Mouse (Mus musculus) splenic B cell, adult 2 months (primary cell): Measurements from ENCODE around the gene Setd1a.
"Not testable (repeated sequence)": the region's sequence is repeated elsewhere in the genome, so short reads cannot be mapped to it uniquely, and the experiment has no call there.

ENCODE experiments used
- DNase-seq: peaks from one replicate; pipeline ENCODE4 v3.0.0-alpha.2; 2011; ENCODE audit warnings: low read depth, low spot score
- H3K27me3 ChIP-seq: 2 replicates; pipeline ENCODE4 v1.6.1; 2012; ENCODE audit warnings: mild to moderate bottlenecking, low read length, moderate library complexity, mixed read lengths; ENCODE audit not compliant: control insufficient read depth, poor library complexity, insufficient read depth, severe bottlenecking
- H3K36me3 ChIP-seq: 2 replicates; pipeline ENCODE4 v1.6.1; 2012; ENCODE audit warnings: mild to moderate bottlenecking, low read length, moderate library complexity, mixed read lengths; ENCODE audit not compliant: control insufficient read depth, poor library complexity, insufficient read depth, severe bottlenecking

The Setd1a gene

DNA sequence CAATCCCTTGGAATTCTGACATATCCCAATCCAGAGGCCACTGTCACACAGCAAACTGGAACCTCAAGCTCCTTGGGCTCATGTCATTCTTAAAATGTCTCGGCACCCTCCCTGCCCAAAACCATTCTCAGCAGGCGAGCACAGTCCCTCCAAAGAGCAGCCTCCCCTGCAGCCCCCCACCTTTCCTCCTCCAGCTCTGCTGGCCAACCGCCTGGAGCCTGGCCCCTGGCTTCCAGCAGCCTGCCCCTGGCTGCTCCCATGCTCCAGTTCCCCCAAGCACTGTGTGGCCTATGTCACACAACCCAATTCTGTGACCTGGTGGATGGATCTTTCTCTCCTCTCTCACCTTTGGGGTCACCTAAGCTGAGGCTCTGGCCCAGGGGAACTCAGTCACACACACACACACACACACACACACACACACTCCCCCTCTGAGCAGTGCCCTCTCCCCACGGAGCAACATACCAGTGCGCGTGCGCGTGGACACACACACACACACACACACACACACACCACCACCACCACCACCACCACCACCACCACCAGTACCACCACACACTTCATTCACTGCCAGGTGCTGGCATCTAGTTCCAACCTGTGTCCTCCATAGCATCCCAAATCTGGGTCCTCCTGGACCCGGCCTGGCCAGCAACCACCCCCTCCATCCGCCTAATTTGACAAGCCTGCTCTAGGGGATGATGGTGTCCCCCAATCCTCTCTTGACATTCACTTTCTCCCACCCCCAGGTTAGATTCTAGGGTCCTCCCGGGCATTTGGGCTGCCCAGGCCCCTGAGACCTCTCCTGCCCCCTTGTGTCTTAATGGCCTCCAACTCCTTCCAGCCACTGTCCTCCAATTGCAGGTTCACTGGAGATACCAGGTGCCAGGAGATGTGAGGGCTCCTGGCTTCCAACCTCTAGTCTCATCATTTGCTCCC lies 47.0 kb downstream of the Setd1a start:
- DNase-seq: no peak
- Histone ChIP-seq H3K36me3 (no peaks in the 10 kb centered on the region), H3K27me3 (no peaks in the 10 kb centered on the region; the same call in 1 of the 2 replicates)

DNA sequence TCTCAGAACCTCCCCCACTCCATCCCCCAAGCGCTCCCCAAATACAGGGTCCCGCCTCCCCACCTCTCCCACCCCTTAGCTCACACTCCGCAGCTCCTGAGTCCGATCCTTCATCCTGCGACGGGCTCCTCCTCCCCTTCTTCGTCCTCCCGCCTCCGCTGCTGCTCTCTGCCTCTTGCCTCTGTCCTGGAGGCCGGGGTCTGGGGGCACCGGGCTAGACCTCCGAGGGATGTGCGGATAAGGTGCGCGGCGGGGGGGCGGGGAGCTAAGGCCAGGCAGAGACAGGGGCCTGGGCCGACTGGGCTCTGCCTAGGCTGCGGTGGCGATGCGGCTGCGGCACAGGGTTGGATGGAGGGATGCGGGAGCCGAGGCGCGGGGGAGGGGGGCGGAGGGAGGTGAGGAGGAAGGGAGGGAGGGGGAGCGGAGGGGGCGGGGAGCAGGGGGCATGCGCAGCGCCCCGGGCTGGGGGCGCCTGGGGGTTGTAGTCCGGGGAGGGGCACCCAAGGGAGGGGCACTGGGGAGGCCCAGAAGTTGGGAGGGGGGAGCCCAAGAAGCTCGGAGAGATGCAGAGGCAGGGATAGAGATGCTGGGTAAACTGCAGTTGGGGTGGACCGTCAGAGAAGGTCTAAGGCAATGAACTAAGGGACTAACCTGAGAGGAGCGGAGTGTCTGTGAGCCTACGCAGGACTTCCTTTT lies 47.9 kb downstream of the Setd1a start, which contains the start of the genes Stx4a and Stx1b:
TSS of gene Stx4a (plus strand) at position 119 of the 696 bp plus-strand sequence.
TSS of gene Stx1b (minus strand) at position 374 of the 696 bp plus-strand sequence.
- no peak for DNase-seq
- no peaks in the 10 kb centered on the region; the same call in 1 of the 2 replicates for H3K27me3 ChIP-seq

DNA sequence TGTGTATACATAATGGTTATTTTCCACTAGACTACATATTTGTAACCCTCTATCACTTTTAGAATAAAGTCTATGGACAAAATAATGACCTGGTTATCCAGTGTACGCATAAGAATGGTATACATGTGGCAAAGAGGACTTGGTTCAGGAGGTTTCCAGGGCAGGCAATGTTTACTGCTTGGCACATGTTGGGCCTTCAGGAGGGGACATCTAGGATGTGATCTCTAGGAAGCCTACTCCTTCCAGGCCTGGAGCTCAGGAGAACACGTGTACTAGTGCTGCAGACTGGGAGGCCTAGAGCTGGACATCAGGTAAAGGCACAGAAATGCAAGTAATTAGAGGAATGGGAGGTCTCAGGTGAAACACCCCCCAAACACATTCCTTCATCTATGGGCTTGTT lies 59.1 kb downstream of the Setd1a start:
- DNase-seq: no peak
- Histone ChIP-seq H3K27me3 (no peaks in the 10 kb centered on the region), H3K36me3 (no peaks in the 10 kb centered on the region)

More for the DNA sequence above, 47.9 kb downstream of the Setd1a start, which contains the start of the genes Stx4a and Stx1b:
- no peaks in the 10 kb centered on the region for H3K36me3 ChIP-seq

DNA sequence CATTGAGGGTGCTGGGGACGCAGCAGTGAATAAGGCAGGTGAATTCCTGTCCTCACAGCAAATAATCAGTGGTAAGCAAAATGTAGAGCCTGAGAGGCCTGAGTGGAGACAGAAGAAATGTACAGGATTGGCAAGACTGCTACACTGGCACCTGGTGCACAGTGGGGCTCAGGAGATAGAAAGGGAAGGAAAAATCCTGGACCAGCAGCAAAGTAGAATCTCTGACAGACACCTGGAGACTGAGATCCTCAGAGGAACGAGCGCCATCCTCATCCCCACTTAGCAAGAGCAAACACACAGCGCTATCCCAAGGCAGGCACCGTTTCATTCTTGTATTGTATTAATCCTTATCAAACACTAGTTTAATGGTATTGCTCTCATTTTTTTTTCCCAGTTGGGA lies 61.0 kb downstream of the Setd1a start:
- no peak for DNase-seq
- Histone ChIP-seq H3K36me3 (no peaks in the 10 kb centered on the region), H3K27me3 (no peaks in the 10 kb centered on the region)

DNA sequence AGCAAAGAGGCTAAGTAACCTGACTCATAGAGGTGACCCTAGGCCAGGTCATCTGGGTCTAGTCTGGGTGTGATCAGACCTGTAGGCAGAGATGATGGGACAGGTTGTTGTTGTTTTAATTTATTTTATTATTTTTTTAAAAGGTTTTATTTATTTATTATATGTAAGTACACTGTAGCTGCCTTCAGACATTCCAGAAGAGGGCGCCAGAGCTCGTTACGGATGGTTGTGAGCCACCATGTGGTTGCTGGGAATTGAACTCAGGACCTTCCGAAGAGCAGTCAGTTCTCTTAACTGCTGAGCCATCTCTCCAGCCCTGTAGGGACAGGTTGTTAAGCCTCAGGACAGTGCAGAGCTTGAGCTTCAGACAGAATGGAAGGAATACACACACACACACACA lies 61.4 kb downstream of the Setd1a start:
- not testable (repeated sequence) for DNase-seq, H3K36me3 ChIP-seq, H3K27me3 ChIP-seq

DNA sequence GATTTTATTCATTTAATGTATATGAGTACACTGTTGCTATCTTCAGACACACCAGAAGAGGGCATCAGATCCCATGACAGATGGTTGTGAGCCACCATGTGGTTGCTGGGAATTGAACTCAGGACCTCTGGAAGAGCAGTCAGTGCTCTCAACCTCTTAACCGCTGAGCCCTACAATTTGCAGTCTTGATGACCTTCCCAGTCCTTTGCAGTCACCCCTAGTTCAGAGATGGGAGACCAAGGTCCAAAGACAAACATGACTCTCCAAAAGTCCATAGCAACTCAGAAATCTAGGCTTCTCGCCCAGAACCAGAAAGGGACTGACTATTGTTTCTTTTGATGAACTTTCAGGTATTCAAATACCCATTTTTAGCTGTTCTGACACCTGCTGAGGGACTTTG lies 63.6 kb downstream of the Setd1a start:
- H3K27me3 ChIP-seq, DNase-seq, H3K36me3 ChIP-seq: not testable (repeated sequence)

DNA sequence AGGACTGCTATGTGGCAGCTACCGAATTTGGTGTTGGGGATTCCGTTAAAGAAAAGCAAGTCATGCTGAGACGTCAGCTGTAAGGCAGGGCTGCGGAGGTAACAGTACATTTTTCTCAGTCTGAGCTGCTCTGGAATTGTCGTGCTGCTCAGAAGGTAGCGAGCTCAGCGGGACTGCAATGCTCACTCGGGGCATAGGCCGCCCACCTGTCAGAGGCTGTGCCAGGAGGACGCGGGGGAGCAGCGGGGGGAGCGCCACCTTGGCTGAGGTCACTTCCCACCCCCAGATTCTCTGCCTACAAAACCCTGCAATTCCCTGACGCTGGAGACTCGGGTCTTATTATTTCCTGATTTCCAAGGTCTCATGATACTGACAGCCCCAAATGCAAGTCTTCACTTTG lies 64.4 kb downstream of the Setd1a start:
- Histone ChIP-seq H3K36me3 (peaks cover 4% of the 10 kb centered on the region; the same call in 1 of the 2 replicates), H3K27me3 (no peaks in the 10 kb centered on the region)
- DNase-seq: no peak

DNA sequence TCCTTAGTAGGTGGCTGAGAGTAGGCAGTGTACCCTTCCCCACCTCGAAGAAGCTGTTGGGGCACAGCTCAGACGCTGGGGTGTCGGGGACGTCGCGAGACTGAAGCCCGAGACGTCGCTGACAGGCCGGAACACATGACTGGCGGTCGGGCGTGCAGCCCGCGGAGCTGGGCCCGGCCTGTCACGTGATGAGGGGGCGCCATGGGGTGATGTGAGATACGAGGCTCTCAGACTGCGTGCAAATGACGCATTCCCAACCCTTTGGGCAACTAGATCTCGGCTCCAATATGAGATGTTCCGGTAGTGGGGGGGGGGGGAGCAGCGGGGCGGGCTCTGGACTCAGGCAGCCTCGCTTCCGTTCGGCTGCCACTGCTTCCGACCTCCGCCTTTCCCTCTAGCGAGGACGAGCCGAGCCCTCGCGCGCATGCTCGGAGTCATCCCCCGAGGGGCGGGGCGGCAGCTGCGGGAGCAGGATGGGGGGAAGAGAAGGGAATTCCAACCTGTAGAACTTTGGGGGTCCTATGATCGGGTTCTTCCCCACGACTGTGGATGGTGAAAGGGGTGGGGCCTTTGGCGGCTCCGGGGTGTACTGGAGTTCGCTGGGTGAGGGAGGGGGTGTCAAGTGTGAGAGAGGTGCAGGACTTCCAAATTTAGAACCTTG lies 65.0 kb downstream of the Setd1a start:
- no peaks in the 10 kb centered on the region for H3K27me3 ChIP-seq
- peak; percentile 92 for DNase-seq
- H3K36me3 ChIP-seq: peaks cover 4% of the 10 kb centered on the region

DNA sequence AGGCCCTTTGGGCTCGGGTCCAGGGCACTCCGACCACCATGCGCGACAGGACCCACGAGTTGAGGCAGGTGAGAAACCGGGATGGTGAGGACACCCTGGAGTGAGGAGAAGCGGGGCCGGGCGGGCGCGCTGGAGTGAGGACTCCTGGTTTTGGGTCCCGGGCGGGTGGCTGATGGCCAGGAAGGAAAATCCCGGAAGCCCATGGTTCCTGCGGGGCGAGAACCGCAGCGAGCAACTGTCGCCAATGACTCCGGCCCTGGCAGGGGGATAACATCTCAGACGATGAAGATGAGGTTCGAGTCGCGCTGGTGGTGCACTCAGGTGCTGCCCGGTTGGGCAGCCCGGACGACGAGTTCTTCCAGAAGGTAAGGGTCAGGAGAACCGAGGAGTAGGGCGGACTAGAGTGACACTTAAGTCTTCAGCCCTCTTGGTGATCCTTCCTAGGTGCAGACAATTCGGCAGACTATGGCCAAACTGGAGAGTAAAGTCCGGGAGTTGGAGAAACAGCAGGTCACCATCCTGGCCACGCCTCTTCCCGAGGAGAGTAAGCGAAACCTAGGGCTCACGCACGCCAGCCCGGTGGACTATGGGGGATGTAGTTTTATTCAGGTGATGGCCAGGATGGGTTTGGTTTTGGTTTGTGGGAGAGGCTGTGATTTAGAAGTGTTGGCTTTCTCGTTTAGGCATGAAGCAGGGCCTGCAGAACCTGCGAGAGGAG lies 65.7 kb downstream of the Setd1a start:
- H3K27me3 ChIP-seq: no peaks in the 10 kb centered on the region
- peak; percentile 84 for DNase-seq

More for the DNA sequence above, 65.7 kb downstream of the Setd1a start:
- H3K36me3 ChIP-seq: peaks cover 4% of the 10 kb centered on the region
